Mouse (Mus musculus): ENCODE results near the gene Bcdin3d. TPM values are rescaled to one million over a fixed set of nuclear protein-coding genes. Genes with fewer than 3 reads are reported as not detected.

Gene Bcdin3d
- polyA plus RNA-seq, 1 experiment from 2014 or later, result 18.1 TPM

- Histone ChIP-seq H3K27me3 (ENCODE audit: control insufficient read depth, insufficient read depth, low read length) (no peaks in the 10 kb centered on the region), H3K9me3 (ENCODE audit: control insufficient read depth, low read length) (no peaks in the 10 kb centered on the region), H3K4me1 (ENCODE audit: control insufficient read depth, insufficient read depth, low read length) (no peaks in the 10 kb centered on the region; the same call in 1 of the 2 replicates), H3K9ac (ENCODE audit: low read length) (no peak overlapping the region), H3K36me3 (ENCODE audit: control insufficient read depth, insufficient read depth, low read length) (no peaks in the 10 kb centered on the region), H3K4me2 (ENCODE audit: low read depth) (no peak overlapping the region), H3K27ac (ENCODE audit: low read depth, low read length) (no peak overlapping the region), H3K4me3 (ENCODE audit: low read depth, low read length) (no peak overlapping the region)
- WGBS, result 56% methylated on average over 12 of the region's 12 CpGs
- ATAC-seq (ENCODE audit: insufficient read depth, low FRiP score, low TSS enrichment) (no peak), DNase-seq (ENCODE audit: low spot score) (no peak)
Observed at GRCm38 (mm10) chr15:99497527-99498242, 23.2 kb upstream of the Bcdin3d start.

GRCm38 (mm10) chr15:99497061-99497460 is 22.5 kb upstream of the Bcdin3d start:
- Histone ChIP-seq H3K36me3 (ENCODE audit: control insufficient read depth, insufficient read depth, low read length) (no peaks in the 10 kb centered on the region), H3K9ac (ENCODE audit: low read length) (no peak overlapping the region), H3K4me3 (ENCODE audit: low read depth, low read length) (no peak overlapping the region), H3K27ac (ENCODE audit: low read depth, low read length) (no peak overlapping the region), H3K27me3 (ENCODE audit: control insufficient read depth, insufficient read depth, low read length) (no peaks in the 10 kb centered on the region), H3K9me3 (ENCODE audit: control insufficient read depth, low read length) (no peaks in the 10 kb centered on the region), H3K4me1 (ENCODE audit: control insufficient read depth, insufficient read depth, low read length) (no peaks in the 10 kb centered on the region; the same call in 1 of the 2 replicates), H3K4me2 (ENCODE audit: low read depth) (no peak overlapping the region)
- DNase-seq (ENCODE audit: low spot score), result peak; percentile 82
- WGBS, result 10% methylated on average over 4 of the region's 4 CpGs
- peak; percentile 45; the same call in 1 of the 2 replicates for ATAC-seq (ENCODE audit: insufficient read depth, low FRiP score, low TSS enrichment)

GRCm38 (mm10) chr15:99484745-99485144 is 10.2 kb upstream of the Bcdin3d start:
- Histone ChIP-seq H3K4me2 (ENCODE audit: low read depth) (no peak overlapping the region), H3K4me3 (ENCODE audit: low read depth, low read length) (no peak overlapping the region), H3K27me3 (ENCODE audit: control insufficient read depth, insufficient read depth, low read length) (no peaks in the 10 kb centered on the region), H3K9ac (ENCODE audit: low read length) (no peak overlapping the region), H3K4me1 (ENCODE audit: control insufficient read depth, insufficient read depth, low read length) (no peaks in the 10 kb centered on the region), H3K27ac (ENCODE audit: low read depth, low read length) (no peak overlapping the region), H3K9me3 (ENCODE audit: control insufficient read depth, low read length) (no peaks in the 10 kb centered on the region), H3K36me3 (ENCODE audit: control insufficient read depth, insufficient read depth, low read length) (no peaks in the 10 kb centered on the region)
- DNase-seq (ENCODE audit: low spot score) (no peak), ATAC-seq (ENCODE audit: insufficient read depth, low FRiP score, low TSS enrichment) (no peak)
- WGBS, result 75% methylated on average over 6 of the region's 6 CpGs

- DNase-seq (ENCODE audit: low spot score) (no peak), ATAC-seq (ENCODE audit: insufficient read depth, low FRiP score, low TSS enrichment) (no peak)
- no peaks in the 10 kb centered on the region for H3K36me3 ChIP-seq (ENCODE audit: control insufficient read depth, insufficient read depth, low read length)
- WGBS, result 82% methylated on average over 1 of the region's 1 CpGs
- H3K27ac ChIP-seq (ENCODE audit: low read depth, low read length), result no peak overlapping the region
- no peak overlapping the region for H3K4me2 ChIP-seq (ENCODE audit: low read depth)
- H3K9me3 ChIP-seq (ENCODE audit: control insufficient read depth, low read length), result no peaks in the 10 kb centered on the region
- H3K27me3 ChIP-seq (ENCODE audit: control insufficient read depth, insufficient read depth, low read length), result no peaks in the 10 kb centered on the region
- H3K4me3 ChIP-seq (ENCODE audit: low read depth, low read length), result no peak overlapping the region
- H3K4me1 ChIP-seq (ENCODE audit: control insufficient read depth, insufficient read depth, low read length), result 0 out of 2 replicates have a peak, but pooled peaks cover 2% of the 10 kb centered on the region
- H3K9ac ChIP-seq (ENCODE audit: low read length), result no peak overlapping the region
Observed at GRCm38 (mm10) chr15:99475814-99476213, 1.3 kb upstream of the Bcdin3d start.

GRCm38 (mm10) chr15:99473801-99474575 is 542 bp downstream of the Bcdin3d start:
- Histone ChIP-seq H3K4me3 (ENCODE audit: low read depth, low read length) (peak overlapping the region; percentile 71), H3K27ac (ENCODE audit: low read depth, low read length) (peak overlapping the region; percentile 67), H3K9ac (ENCODE audit: low read length) (peak overlapping the region; percentile 77), H3K27me3 (ENCODE audit: control insufficient read depth, insufficient read depth, low read length) (no peaks in the 10 kb centered on the region), H3K36me3 (ENCODE audit: control insufficient read depth, insufficient read depth, low read length) (no peaks in the 10 kb centered on the region), H3K4me2 (ENCODE audit: low read depth) (peak overlapping the region; percentile 68), H3K4me1 (ENCODE audit: control insufficient read depth, insufficient read depth, low read length) (0 out of 2 replicates have a peak, but pooled peaks cover 2% of the 10 kb centered on the region), H3K9me3 (ENCODE audit: control insufficient read depth, low read length) (no peaks in the 10 kb centered on the region)
- ATAC-seq (ENCODE audit: insufficient read depth, low FRiP score, low TSS enrichment) (peak; percentile 71), DNase-seq (ENCODE audit: low spot score) (no peak)
- WGBS, result 7% methylated on average over 38 of the region's 38 CpGs

GRCm38 (mm10) chr15:99472972-99473371 is 1.6 kb downstream of the Bcdin3d start:
- no peaks in the 10 kb centered on the region for H3K9me3 ChIP-seq (ENCODE audit: control insufficient read depth, low read length)
- no peaks in the 10 kb centered on the region for H3K36me3 ChIP-seq (ENCODE audit: control insufficient read depth, insufficient read depth, low read length)
- no peak overlapping the region for H3K4me2 ChIP-seq (ENCODE audit: low read depth)
- H3K27ac ChIP-seq (ENCODE audit: low read depth, low read length), result no peak overlapping the region
- no peaks in the 10 kb centered on the region for H3K27me3 ChIP-seq (ENCODE audit: control insufficient read depth, insufficient read depth, low read length)
- DNase-seq (ENCODE audit: low spot score), result no peak
- WGBS, result 94% methylated on average over 7 of the region's 7 CpGs
- no peak overlapping the region for H3K4me3 ChIP-seq (ENCODE audit: low read depth, low read length)
- 0 out of 2 replicates have a peak, but pooled peaks cover 2% of the 10 kb centered on the region for H3K4me1 ChIP-seq (ENCODE audit: control insufficient read depth, insufficient read depth, low read length)
- no peak overlapping the region for H3K9ac ChIP-seq (ENCODE audit: low read length)
- ATAC-seq (ENCODE audit: insufficient read depth, low FRiP score, low TSS enrichment), result no peak

- Histone ChIP-seq H3K9me3 (ENCODE audit: control insufficient read depth, low read length) (no peaks in the 10 kb centered on the region), H3K27me3 (ENCODE audit: control insufficient read depth, insufficient read depth, low read length) (no peaks in the 10 kb centered on the region), H3K9ac (ENCODE audit: low read length) (no peak overlapping the region), H3K27ac (ENCODE audit: low read depth, low read length) (no peak overlapping the region), H3K4me3 (ENCODE audit: low read depth, low read length) (no peak overlapping the region), H3K4me1 (ENCODE audit: control insufficient read depth, insufficient read depth, low read length) (0 out of 2 replicates have a peak, but pooled peaks cover 2% of the 10 kb centered on the region), H3K36me3 (ENCODE audit: control insufficient read depth, insufficient read depth, low read length) (no peaks in the 10 kb centered on the region), H3K4me2 (ENCODE audit: low read depth) (no peak overlapping the region)
- ATAC-seq (ENCODE audit: insufficient read depth, low FRiP score, low TSS enrichment), result no peak
- 79% methylated on average over 14 of the region's 14 CpGs for WGBS
- DNase-seq (ENCODE audit: low spot score), result no peak
Observed at GRCm38 (mm10) chr15:99471677-99472063, 2.9 kb downstream of the Bcdin3d start.

GRCm38 (mm10) chr15:99470971-99471676 is 3.4 kb downstream of the Bcdin3d start:
- WGBS, result 67% methylated on average over 17 of the region's 17 CpGs

More at GRCm38 (mm10) chr15:99470971-99471676, 3.4 kb downstream of the Bcdin3d start:
- H3K27ac ChIP-seq (ENCODE audit: low read depth, low read length), result no peak overlapping the region
- H3K4me1 ChIP-seq (ENCODE audit: control insufficient read depth, insufficient read depth, low read length), result 0 out of 2 replicates have a peak, but pooled peaks cover 2% of the 10 kb centered on the region
- ATAC-seq (ENCODE audit: insufficient read depth, low FRiP score, low TSS enrichment), result no peak
- no peaks in the 10 kb centered on the region for H3K9me3 ChIP-seq (ENCODE audit: control insufficient read depth, low read length)
- no peak overlapping the region for H3K4me2 ChIP-seq (ENCODE audit: low read depth)
- DNase-seq (ENCODE audit: low spot score), result peak; percentile 63
- H3K36me3 ChIP-seq (ENCODE audit: control insufficient read depth, insufficient read depth, low read length), result no peaks in the 10 kb centered on the region
- H3K9ac ChIP-seq (ENCODE audit: low read length), result no peak overlapping the region
- H3K4me3 ChIP-seq (ENCODE audit: low read depth, low read length), result no peak overlapping the region
- H3K27me3 ChIP-seq (ENCODE audit: control insufficient read depth, insufficient read depth, low read length), result no peaks in the 10 kb centered on the region
